Mouse (Mus musculus) liver, embryonic 11.5 days (tissue): ENCODE results near the gene Timm22. TPM values are rescaled to one million over a fixed set of nuclear protein-coding genes. Genes with fewer than 3 reads are reported as not detected.
A peak's percentile ranks its signal among the peaks of the same experiment; 100 is the strongest.

Experiments
- ATAC-seq: fragments of 200-750 bp; cut with Nextera tagmentation; replicated peaks from 2 replicates; pipeline ENCODE4 v1.8.0; 2017; ENCODE audit warnings: moderate number of reproducible peaks, mild to moderate bottlenecking, moderate TSS enrichment, moderate library complexity; ENCODE audit not compliant: low FRiP score
- DNase-seq: peaks from one replicate; pipeline ENCODE4 v3.0.0-alpha.2; 2017; ENCODE audit warnings: low spot score
- H3K27ac ChIP-seq: fragments of 300-500 bp; sonication (generic); 2 replicates; pipeline ENCODE4 v1.5.1; 2014; ENCODE audit warnings: mild to moderate bottlenecking, low read depth, low read length, control low read depth
- H3K27me3 ChIP-seq: fragments of 300-500 bp; sonication (generic); replicated peaks from 2 replicates; pipeline ENCODE4 v1.6.1; 2014; ENCODE audit warnings: low read length, mixed read lengths; ENCODE audit not compliant: control insufficient read depth, insufficient read depth
- H3K36me3 ChIP-seq: fragments of 300-500 bp; sonication (generic); 2 replicates; pipeline ENCODE4 v1.6.1; 2014; ENCODE audit warnings: mild to moderate bottlenecking, low read length, moderate library complexity, mixed read lengths; ENCODE audit not compliant: control insufficient read depth, insufficient read depth
- H3K4me1 ChIP-seq: fragments of 300-500 bp; sonication (generic); replicated peaks from 2 replicates; pipeline ENCODE4 v1.6.1; 2014; ENCODE audit warnings: low read length, mixed read lengths; ENCODE audit not compliant: control insufficient read depth, insufficient read depth
- H3K4me2 ChIP-seq: fragments of 300-500 bp; sonication (generic); 2 replicates; pipeline ENCODE4 v1.6.1; 2014; ENCODE audit warnings: mild to moderate bottlenecking, control low read depth, moderate library complexity
- H3K4me3 ChIP-seq: fragments of 300-500 bp; sonication (generic); 2 replicates; pipeline ENCODE4 v1.5.1; 2014; ENCODE audit warnings: low read depth, low read length, control low read depth
- H3K9ac ChIP-seq: fragments of 300-500 bp; sonication (generic); 2 replicates; pipeline ENCODE4 v1.6.1; 2014; ENCODE audit warnings: low read depth, low read length, control low read depth
- H3K9me3 ChIP-seq: fragments of 300-500 bp; sonication (generic); 2 replicates; pipeline ENCODE4 v1.6.1; 2016; ENCODE audit warnings: low read length, inconsistent platforms, mixed read lengths; ENCODE audit not compliant: control insufficient read depth
- WGBS: fragments of 180-500 bp; shearing (Covaris S2); extraction: QIAGEN DNeasy Blood & Tissue Kit; methylation state at CpG from one replicate; pipeline ENCODE4 v1.1.7; 2014; 5-methylcytosine and 5-hydroxymethylcytosine counted together
- polyA plus RNA-seq: library from polyadenylated mRNA; unstranded; fragments of >200 nt; fragmentation: Nextera tagmentation; extraction: Ambion mirVana; gene quantifications from 2 replicates; pipeline ENCODE4 v1.2.1, GENCODE M21; 2014

Timm22 gene
- 91.2 and 91.9 TPM in 2 replicates for polyA plus RNA-seq

DNA sequence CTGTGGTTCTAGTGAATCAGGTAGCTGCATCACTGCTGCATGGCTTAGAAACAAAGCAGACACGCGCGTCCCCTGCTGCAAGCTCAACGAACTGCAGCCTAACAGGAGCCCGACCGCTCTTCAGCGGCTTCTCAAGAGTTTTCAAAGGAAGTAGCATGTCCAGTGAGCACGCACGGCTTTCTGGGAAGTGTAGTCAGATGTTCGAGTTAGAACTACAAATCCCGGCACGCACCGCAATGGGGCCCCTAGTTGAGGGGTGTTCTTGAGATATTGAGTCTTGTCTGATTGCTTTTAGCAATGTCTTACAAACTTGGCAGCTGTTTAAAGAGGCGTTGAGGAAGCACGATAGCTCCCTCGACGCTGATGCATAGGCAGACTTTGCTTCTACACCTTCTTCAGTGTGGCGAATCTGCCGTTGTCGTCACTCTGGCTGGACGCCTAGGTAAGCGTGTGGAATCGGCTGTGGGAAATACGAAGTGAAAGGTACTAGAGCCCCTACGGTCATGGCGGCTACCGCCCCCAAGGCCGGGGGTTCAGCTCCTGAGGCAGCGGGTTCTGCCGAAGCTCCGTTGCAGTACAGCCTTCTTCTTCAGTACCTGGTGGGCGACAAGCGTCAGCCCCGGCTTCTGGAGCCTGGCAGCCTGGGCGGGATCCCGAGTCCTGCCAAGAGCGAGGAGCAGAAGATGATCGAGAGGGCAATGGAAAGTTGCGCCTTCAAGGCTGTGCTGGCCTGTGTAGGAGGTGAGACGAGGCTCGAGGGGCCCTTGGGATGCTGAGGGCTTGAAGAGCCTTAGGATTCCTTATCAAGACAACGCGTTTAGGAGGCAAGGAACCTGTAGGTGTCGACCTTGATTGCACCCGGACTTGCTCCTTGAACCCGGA lies at the start of gene Timm22:
Gene Timm22 (plus strand): TSS at position 251 of the 882 bp plus-strand sequence.
- H3K9ac ChIP-seq: peak within 1 kb of the TSS; percentile 87
- under 1% methylated on average over 46 of the region's 46 CpGs for WGBS
- H3K36me3 ChIP-seq: no peaks in the 10 kb centered on the region
- peak; percentile 91 for DNase-seq
- peaks cover 4% of the 10 kb centered on the region for H3K4me1 ChIP-seq
- H3K27me3 ChIP-seq: no peaks in the 10 kb centered on the region
- no peaks in the 10 kb centered on the region for H3K9me3 ChIP-seq
- H3K4me3 ChIP-seq: peak within 1 kb of the TSS; percentile 85
- peak within 1 kb of the TSS; percentile 63; the same call in 1 of the 2 replicates for H3K27ac ChIP-seq
- peak; percentile 94 for ATAC-seq
- H3K4me2 ChIP-seq: peak within 1 kb of the TSS; percentile 82

DNA sequence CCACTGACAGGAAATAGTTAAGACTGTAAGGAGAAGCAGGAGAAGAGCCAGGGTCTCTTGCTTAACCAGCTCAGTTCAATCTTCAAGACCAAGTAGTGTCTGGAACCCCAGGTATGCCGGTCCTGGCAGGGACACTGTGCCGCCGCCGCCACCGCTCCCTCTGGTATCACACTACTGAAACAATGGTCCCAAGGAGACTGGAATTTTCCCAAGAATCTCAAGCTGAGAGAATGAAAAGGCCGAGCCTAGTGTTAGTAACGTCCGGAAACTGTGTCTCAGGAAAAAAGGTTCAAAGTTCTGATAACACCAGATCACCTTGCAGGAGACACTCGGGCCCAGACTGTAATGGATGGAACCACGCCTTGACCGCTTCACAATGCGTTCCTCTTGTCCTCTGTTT lies 49.3 kb upstream of the Timm22 start:
- Histone ChIP-seq H3K36me3 (no peaks in the 10 kb centered on the region), H3K4me2 (no peak overlapping the region), H3K27ac (no peak overlapping the region), H3K9me3 (no peaks in the 10 kb centered on the region), H3K4me3 (no peak overlapping the region), H3K9ac (no peak overlapping the region), H3K27me3 (no peaks in the 10 kb centered on the region), H3K4me1 (no peaks in the 10 kb centered on the region)
- ATAC-seq: no peak
- no peak for DNase-seq
- WGBS: 83% methylated on average over 12 of the region's 12 CpGs

DNA sequence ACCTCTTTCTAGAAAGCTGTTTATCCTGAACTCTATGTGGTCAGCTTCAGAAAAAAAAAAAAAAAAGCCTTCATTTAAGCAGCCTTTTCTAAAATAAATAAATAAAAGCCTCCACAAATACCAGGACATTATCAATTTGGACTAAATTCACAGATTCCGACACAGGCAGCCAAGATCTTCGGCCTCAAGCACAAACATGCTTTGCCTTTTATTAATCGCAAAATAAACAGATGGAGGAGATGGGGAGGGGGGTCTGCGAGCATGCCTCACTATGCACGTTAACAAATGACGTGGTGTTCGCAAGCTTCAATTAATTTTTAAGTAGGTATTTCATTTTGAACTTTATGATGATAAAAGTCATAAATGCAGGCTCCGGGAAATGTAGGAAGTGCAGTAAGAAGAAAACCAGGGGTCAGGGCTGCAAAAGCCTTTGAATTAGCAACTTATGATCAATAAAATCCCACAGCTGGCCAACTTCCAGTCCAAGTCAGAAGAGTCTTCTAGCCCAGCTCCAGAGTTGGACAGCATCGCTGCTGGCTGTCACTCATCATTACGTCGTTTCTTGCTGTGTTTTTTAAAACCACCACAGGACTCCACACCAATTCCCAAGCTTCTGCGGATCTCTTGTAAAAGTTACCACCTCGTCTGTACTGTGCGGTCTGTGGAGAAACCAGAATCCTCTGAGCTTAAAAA lies 48.0 kb upstream of the Timm22 start:
- H3K4me2 ChIP-seq: no peak overlapping the region
- 70% methylated on average over 14 of the region's 14 CpGs for WGBS
- no peak overlapping the region for H3K4me3 ChIP-seq
- no peaks in the 10 kb centered on the region for H3K36me3 ChIP-seq
- H3K27ac ChIP-seq: no peak overlapping the region
- H3K9me3 ChIP-seq: no peaks in the 10 kb centered on the region
- H3K27me3 ChIP-seq: no peaks in the 10 kb centered on the region
- H3K4me1 ChIP-seq: 0 out of 2 replicates have a peak, but pooled peaks cover 2% of the 10 kb centered on the region
- no peak for ATAC-seq
- DNase-seq: no peak
- H3K9ac ChIP-seq: no peak overlapping the region

DNA sequence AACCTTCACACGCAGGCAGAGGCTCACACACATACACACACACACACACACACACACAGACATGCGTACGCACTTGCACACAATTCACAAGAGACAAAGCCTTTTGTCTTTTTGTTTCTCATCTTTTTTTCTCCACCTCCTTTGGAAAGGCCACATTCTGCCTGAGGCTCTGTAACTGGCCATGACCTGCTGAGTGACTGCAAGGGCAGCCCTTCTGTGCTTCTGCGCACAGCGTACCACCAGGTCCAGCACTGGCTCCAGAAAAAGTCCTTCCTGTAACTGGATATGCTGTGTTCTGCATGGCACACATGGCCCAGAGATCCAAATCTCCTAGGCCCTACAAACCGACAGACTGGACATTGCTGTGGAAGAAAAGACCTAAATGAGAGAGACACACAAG lies 46.5 kb upstream of the Timm22 start:
- H3K4me3 ChIP-seq: no peak overlapping the region
- H3K36me3 ChIP-seq: no peaks in the 10 kb centered on the region
- H3K27ac ChIP-seq: no peak overlapping the region
- H3K9me3 ChIP-seq: no peaks in the 10 kb centered on the region
- DNase-seq (no peak), ATAC-seq (no peak)
- no peak overlapping the region for H3K9ac ChIP-seq
- H3K4me1 ChIP-seq: 0 out of 2 replicates have a peak, but pooled peaks cover 4% of the 10 kb centered on the region
- H3K4me2 ChIP-seq: no peak overlapping the region
- WGBS: 85% methylated on average over 6 of the region's 6 CpGs
- H3K27me3 ChIP-seq: no peaks in the 10 kb centered on the region

DNA sequence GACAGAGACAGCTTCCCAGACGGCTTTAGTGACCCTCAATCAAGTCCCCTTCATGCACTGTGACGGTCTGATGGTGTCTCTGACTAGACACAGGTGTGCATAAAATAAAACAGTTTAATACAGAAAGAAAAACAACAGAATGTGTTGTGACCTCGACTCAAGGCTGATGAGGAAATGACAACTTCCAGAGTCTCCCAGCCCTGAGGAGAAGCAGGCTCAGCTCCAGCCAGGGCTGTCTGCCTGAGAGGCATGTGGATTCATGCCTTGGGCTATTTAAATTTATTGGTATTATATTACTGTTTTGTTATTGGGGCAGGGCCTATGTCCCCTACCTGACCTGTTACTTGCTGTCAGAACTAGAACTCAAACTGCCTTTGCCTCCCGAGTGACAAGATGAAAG lies 45.3 kb upstream of the Timm22 start:
- Histone ChIP-seq H3K4me3 (no peak overlapping the region), H3K9me3 (no peaks in the 10 kb centered on the region), H3K4me1 (0 out of 2 replicates have a peak, but pooled peaks cover 4% of the 10 kb centered on the region), H3K4me2 (no peak overlapping the region), H3K27ac (no peak overlapping the region; the same call in 1 of the 2 replicates), H3K36me3 (no peaks in the 10 kb centered on the region), H3K27me3 (no peaks in the 10 kb centered on the region), H3K9ac (no peak overlapping the region)
- 66% methylated on average over 4 of the region's 4 CpGs for WGBS
- DNase-seq (no peak), ATAC-seq (no peak)

DNA sequence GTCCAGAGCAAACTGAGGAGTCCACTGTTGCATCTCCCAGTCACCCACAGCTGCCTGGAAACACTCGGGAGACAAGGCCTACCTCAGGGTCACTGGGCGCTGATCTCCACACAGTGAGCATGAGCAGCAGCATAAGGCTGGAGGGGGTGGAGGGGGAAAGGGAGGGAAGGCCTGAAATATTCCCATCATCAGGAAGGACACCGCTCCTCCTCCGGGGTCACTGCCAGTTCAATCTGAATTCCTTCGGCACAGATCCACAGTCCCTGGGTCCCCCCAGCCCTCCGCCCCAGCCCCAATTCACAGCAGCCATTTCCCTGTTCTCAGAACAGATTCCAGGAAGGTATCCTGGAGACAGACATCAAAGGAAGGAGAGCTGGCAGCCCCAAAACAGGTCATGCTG lies 43.6 kb upstream of the Timm22 start:
- no peak for DNase-seq
- H3K27ac ChIP-seq: no peak overlapping the region

DNA sequence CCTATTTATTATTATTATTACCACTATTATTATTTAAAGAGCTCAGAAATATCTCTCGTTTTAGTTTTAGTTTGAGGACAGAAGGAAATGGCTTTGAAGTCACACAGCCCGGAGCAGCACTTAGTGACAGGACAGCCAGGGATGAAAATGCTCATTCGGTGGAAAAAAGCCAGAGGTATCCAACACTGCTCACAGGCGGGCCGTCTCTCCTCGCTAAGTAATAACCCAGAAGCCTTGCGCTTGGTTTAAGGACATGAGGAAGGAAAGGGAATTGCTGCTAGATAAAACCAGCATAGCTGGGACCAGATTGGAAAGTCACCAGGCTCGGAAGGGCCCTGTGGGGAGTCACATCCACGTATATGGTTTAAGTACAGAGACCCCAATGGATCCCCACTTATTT lies 43.1 kb upstream of the Timm22 start:
- no peak for DNase-seq
- H3K4me3 ChIP-seq: no peak overlapping the region
- H3K4me1 ChIP-seq: 0 out of 2 replicates have a peak, but pooled peaks cover 4% of the 10 kb centered on the region
- no peaks in the 10 kb centered on the region for H3K36me3 ChIP-seq
- no peak overlapping the region for H3K4me2 ChIP-seq
- H3K9ac ChIP-seq: no peak overlapping the region
- H3K27me3 ChIP-seq: no peaks in the 10 kb centered on the region
- WGBS: 57% methylated on average over 9 of the region's 9 CpGs
- no peaks in the 10 kb centered on the region for H3K9me3 ChIP-seq
- ATAC-seq: no peak
- no peak overlapping the region for H3K27ac ChIP-seq

More for the DNA sequence above, 43.6 kb upstream of the Timm22 start:
- no peak overlapping the region for H3K4me3 ChIP-seq
- 43% methylated on average over 6 of the region's 6 CpGs for WGBS
- H3K9ac ChIP-seq: no peak overlapping the region
- H3K9me3 ChIP-seq: no peaks in the 10 kb centered on the region
- H3K36me3 ChIP-seq: no peaks in the 10 kb centered on the region
- 0 out of 2 replicates have a peak, but pooled peaks cover 4% of the 10 kb centered on the region for H3K4me1 ChIP-seq
- no peaks in the 10 kb centered on the region for H3K27me3 ChIP-seq
- H3K4me2 ChIP-seq: no peak overlapping the region
- ATAC-seq: no peak

DNA sequence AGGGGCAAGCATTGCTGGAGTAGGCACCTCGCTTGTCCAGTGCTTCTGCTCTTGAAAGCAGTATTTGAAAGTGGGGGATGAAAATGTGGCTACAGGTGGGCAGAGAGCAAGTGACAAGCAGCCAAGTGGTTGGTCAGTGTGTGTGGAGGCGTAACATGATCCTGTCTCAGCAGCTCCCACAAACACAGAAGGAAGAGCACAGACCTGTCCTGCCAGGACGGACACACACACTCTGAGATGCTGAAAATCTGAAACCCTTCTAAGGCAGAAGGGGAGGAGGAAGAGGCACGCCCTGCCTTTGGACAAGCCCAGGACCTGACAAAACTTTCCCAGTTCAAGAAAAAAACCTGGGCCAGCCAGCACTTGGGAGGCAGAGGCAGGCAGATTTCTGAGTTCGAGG lies 42.7 kb upstream of the Timm22 start:
- H3K4me1 ChIP-seq: 0 out of 2 replicates have a peak, but pooled peaks cover 4% of the 10 kb centered on the region
- DNase-seq: no peak
- 70% methylated on average over 5 of the region's 5 CpGs for WGBS
- no peaks in the 10 kb centered on the region for H3K9me3 ChIP-seq
- H3K4me3 ChIP-seq: no peak overlapping the region
- no peak for ATAC-seq
- H3K27me3 ChIP-seq: no peaks in the 10 kb centered on the region
- H3K9ac ChIP-seq: no peak overlapping the region
- H3K27ac ChIP-seq: no peak overlapping the region
- H3K36me3 ChIP-seq: no peaks in the 10 kb centered on the region
- H3K4me2 ChIP-seq: no peak overlapping the region
